Mouse (Mus musculus) heart, embryonic 11.5 days (tissue): ENCODE results near the gene Lime1. TPM values are rescaled to one million over a fixed set of nuclear protein-coding genes. Genes with fewer than 3 reads are reported as not detected.

Experiments used
- ATAC-seq: fragments of 200-750 bp; cut with Nextera tagmentation; replicated peaks from 2 replicates; pipeline ENCODE4 v1.8.0; 2017; ENCODE audit warnings: moderate library complexity; ENCODE audit not compliant: insufficient number of reproducible peaks, low FRiP score, low TSS enrichment
- H3K27ac ChIP-seq: fragments of 300-500 bp; sonication (generic); 2 replicates; pipeline ENCODE4 v1.5.1; 2014; ENCODE audit warnings: mild to moderate bottlenecking, low read depth, low read length
- H3K27me3 ChIP-seq: fragments of 300-500 bp; sonication (generic); 2 replicates; pipeline ENCODE4 v1.6.1; 2014; ENCODE audit warnings: mild to moderate bottlenecking, low read length, mixed read lengths; ENCODE audit not compliant: control insufficient read depth, insufficient read depth
- H3K36me3 ChIP-seq: fragments of 300-500 bp; sonication (generic); 2 replicates; pipeline ENCODE4 v1.6.1; 2014; ENCODE audit warnings: mild to moderate bottlenecking, low read length, moderate library complexity, mixed read lengths; ENCODE audit not compliant: control insufficient read depth, insufficient read depth
- H3K4me1 ChIP-seq: fragments of 300-500 bp; sonication (generic); 2 replicates; pipeline ENCODE4 v1.6.1; 2014; ENCODE audit warnings: low read length; ENCODE audit not compliant: control insufficient read depth, insufficient read depth
- H3K4me2 ChIP-seq: fragments of 300-500 bp; sonication (generic); 2 replicates; pipeline ENCODE4 v1.6.1; 2014; ENCODE audit warnings: mild to moderate bottlenecking, moderate library complexity
- H3K4me3 ChIP-seq: fragments of 300-500 bp; sonication (generic); 2 replicates; pipeline ENCODE4 v1.5.1; 2014; ENCODE audit warnings: low read depth, low read length
- H3K9ac ChIP-seq: fragments of 300-500 bp; sonication (generic); 2 replicates; pipeline ENCODE4 v1.6.1; 2014; ENCODE audit warnings: mild to moderate bottlenecking, low read depth, low read length, moderate library complexity
- H3K9me3 ChIP-seq: fragments of 300-500 bp; sonication (generic); replicated peaks from 2 replicates; pipeline ENCODE4 v1.6.1; 2016; ENCODE audit warnings: low read length; ENCODE audit not compliant: control insufficient read depth
- WGBS: fragments of 180-500 bp; shearing (Covaris S2); extraction: QIAGEN DNeasy Blood & Tissue Kit; methylation state at CpG from one replicate; pipeline ENCODE4 v1.1.7; 2014; ENCODE audit not compliant: insufficient replicate concordance; 5-methylcytosine and 5-hydroxymethylcytosine counted together
- polyA plus RNA-seq: library from polyadenylated mRNA; unstranded; fragments of >200 nt; fragmentation: Nextera tagmentation; extraction: Ambion mirVana; gene quantifications from 2 replicates; pipeline ENCODE4 v1.2.1, GENCODE M21; 2014

Lime1 gene
- polyA plus RNA-seq, 1 experiment from 2014 or later: 11.2 TPM

DNA sequence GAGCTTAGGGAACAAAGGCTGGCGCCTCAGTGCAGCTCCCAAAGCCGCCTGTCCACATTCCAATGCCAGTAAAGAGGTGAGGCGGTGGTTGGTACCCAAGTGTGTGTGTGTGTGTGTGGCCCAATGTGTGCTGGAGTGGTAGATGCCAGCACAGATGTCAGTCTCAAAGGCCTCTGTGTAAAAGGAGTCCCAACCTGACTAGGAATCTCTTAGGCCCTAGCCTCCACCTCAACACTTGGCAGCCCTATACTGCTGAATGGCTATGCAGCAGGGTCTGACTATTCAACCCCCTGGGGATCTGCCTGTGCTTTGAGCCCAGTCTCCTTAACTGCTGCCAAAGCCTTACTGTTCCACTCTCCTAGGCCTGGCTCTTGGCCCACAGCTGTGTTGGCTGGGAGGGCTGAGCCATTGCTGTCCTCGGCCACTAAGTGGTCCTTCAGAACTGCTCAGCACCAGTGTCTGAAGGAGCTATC, 5.1 kb downstream of the Lime1 start:
- Histone ChIP-seq H3K4me1 (no peaks in the 10 kb centered on the region), H3K9ac (no peak overlapping the region), H3K9me3 (no peaks in the 10 kb centered on the region), H3K4me3 (no peak overlapping the region), H3K4me2 (no peak overlapping the region), H3K36me3 (peaks cover 14% of the 10 kb centered on the region; the same call in 1 of the 2 replicates), H3K27ac (no peak overlapping the region), H3K27me3 (no peaks in the 10 kb centered on the region)
- ATAC-seq: no peak
- WGBS: 85% methylated on average over 4 of the region's 4 CpGs

DNA sequence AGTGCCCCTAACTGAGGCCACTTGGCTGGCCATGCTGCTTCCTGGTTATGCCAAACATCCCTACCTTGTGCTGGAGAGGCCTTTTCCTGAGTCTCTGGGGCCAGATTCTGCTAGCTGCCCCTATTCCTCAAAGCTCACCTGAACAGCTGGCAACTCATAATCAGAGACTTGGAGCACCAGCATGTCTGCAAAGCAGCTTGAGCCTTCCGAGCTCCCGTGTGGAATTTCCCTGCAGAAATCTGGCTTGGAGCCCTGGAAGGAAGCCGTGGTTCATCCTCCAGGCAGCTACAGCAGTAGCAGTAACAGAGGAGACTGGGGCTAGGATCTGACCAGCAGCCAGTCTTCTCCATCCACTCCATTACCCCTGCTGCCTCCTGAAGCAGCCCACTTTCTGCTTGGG, 6.0 kb downstream of the Lime1 start:
- H3K4me3 ChIP-seq: no peak overlapping the region
- H3K4me1 ChIP-seq: no peaks in the 10 kb centered on the region
- H3K36me3 ChIP-seq: 0 out of 2 replicates have a peak, but pooled peaks cover 10% of the 10 kb centered on the region
- H3K9me3 ChIP-seq: no peaks in the 10 kb centered on the region
- no peak for ATAC-seq
- 78% methylated on average over 3 of the region's 3 CpGs for WGBS
- no peaks in the 10 kb centered on the region for H3K27me3 ChIP-seq
- H3K4me2 ChIP-seq: no peak overlapping the region
- H3K27ac ChIP-seq: no peak overlapping the region
- H3K9ac ChIP-seq: no peak overlapping the region

DNA sequence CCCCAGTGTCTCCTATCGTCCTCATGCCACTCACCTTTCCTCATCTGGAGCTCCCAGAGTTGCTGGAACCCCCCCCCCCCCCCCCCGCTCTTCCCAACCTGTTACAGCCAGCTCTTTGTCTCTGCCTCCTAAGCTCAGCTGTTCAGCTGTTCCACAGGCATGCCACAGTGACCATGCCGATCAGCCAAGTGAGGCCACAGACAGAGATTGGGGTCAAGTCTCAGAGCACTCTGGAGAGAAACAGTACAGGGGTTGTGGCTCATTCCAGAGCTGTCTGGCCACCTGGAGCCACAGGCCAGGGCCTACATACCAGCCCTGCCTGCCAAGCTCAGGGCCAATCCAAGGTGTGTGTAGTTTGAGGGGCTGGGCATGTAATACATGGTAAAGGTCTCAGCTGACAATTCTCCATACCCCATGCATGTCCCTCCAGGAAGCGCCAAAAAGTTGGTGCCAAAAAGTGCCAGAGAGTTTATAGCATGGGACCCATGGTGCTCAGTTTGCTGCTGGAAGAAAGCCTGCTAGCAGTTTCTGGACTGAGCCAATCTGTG, 6.9 kb downstream of the Lime1 start:
- 0 out of 2 replicates have a peak, but pooled peaks cover 7% of the 10 kb centered on the region for H3K36me3 ChIP-seq
- no peaks in the 10 kb centered on the region for H3K4me1 ChIP-seq
- no peak overlapping the region for H3K9ac ChIP-seq
- ATAC-seq: no peak
- no peaks in the 10 kb centered on the region for H3K9me3 ChIP-seq
- H3K4me2 ChIP-seq: no peak overlapping the region
- H3K4me3 ChIP-seq: no peak overlapping the region
- H3K27me3 ChIP-seq: no peaks in the 10 kb centered on the region
- H3K27ac ChIP-seq: no peak overlapping the region
- 83% methylated on average over 4 of the region's 4 CpGs for WGBS

DNA sequence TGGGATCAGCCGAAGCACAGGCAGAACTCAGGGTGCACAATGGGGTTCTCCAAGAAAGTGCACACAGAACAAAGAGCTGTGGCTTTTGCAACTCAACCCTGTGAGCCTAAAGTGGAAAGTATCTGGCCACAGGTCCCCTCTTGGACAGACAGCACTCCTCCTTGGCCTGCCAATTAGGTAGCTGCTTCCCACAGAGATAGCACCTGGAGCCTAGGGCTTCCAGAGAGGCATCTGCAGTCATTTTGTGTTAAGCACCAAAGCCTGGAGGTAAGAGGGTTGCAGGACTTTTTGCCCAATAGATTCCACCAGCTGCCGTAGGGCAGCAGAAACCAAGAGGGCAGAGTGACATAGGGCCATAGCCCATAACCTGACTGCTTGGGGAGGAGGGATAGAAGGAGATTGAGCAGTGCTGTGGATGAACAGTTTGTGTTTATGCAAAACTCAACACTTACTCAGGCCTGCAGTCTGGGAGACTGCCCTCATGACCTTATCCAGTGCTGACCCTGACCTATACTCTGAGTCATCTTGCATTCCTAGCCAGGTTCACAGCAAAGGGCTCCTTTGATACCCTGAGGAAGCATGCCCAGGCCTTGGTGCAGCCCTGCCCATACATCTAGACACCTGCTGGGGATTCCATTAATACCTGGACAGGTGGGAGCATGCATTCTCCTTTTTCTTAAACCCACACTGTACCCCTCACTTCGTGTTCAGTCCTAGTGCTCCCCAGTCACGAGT, 10.4 kb downstream of the Lime1 start:
- WGBS: 74% methylated on average over 4 of the region's 4 CpGs
- H3K36me3 ChIP-seq: peaks cover 6% of the 10 kb centered on the region
- H3K4me2 ChIP-seq: no peak overlapping the region
- no peak overlapping the region for H3K27ac ChIP-seq
- no peaks in the 10 kb centered on the region for H3K4me1 ChIP-seq
- H3K9ac ChIP-seq: no peak overlapping the region
- H3K27me3 ChIP-seq: no peaks in the 10 kb centered on the region
- ATAC-seq: no peak; the same call in 1 of the 2 replicates
- H3K4me3 ChIP-seq: no peak overlapping the region
- no peaks in the 10 kb centered on the region for H3K9me3 ChIP-seq

DNA sequence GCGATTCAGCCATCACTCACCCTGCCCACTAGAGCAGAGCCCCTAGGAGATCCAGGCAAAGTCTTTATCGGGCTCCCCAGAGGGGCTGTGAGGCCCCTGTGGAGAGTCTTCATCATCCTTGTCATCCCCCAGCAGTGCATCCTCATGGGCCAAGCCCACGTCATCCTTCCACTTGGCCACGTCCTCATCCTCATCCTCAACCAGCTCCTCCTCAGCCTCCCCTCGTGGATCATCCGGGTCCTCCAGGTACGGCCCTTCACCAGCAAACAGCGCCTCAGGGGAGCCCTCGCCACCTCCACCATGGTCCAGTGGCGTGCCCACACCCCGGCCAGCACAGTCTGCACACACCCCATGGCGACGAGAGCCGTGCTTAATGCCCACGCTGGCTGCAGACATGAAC, 11.1 kb downstream of the Lime1 start:
- Histone ChIP-seq H3K4me2 (no peak overlapping the region), H3K4me1 (no peaks in the 10 kb centered on the region), H3K9ac (no peak overlapping the region), H3K36me3 (peaks cover 6% of the 10 kb centered on the region), H3K9me3 (no peaks in the 10 kb centered on the region), H3K27ac (no peak overlapping the region), H3K4me3 (no peak overlapping the region), H3K27me3 (no peaks in the 10 kb centered on the region)
- no peak for ATAC-seq
- 83% methylated on average over 15 of the region's 15 CpGs for WGBS

DNA sequence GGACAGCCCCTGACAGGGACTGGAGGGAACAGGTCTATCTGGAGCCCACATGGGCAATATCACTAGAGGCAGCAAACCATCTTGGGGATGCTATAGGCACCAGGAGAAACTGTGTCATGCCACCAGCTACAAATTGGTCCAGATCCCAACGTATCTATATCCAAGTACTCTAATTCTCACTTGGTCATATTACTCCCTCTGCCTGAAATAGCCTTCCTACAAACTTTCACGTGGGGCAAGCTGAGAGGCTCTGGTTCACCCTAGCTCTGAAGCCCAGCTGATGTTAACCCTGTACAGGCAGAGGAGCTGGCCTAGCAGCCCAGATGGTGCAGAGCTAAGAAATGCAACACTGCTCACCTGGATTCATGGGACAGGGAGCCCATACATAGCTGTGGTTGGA, 11.7 kb downstream of the Lime1 start:
- Histone ChIP-seq H3K4me2 (no peak overlapping the region), H3K27me3 (no peaks in the 10 kb centered on the region), H3K36me3 (peaks cover 6% of the 10 kb centered on the region), H3K27ac (no peak overlapping the region), H3K9me3 (no peaks in the 10 kb centered on the region), H3K4me1 (no peaks in the 10 kb centered on the region), H3K9ac (no peak overlapping the region), H3K4me3 (no peak overlapping the region)
- 69% methylated on average over 2 of the region's 2 CpGs for WGBS
- ATAC-seq: no peak

DNA sequence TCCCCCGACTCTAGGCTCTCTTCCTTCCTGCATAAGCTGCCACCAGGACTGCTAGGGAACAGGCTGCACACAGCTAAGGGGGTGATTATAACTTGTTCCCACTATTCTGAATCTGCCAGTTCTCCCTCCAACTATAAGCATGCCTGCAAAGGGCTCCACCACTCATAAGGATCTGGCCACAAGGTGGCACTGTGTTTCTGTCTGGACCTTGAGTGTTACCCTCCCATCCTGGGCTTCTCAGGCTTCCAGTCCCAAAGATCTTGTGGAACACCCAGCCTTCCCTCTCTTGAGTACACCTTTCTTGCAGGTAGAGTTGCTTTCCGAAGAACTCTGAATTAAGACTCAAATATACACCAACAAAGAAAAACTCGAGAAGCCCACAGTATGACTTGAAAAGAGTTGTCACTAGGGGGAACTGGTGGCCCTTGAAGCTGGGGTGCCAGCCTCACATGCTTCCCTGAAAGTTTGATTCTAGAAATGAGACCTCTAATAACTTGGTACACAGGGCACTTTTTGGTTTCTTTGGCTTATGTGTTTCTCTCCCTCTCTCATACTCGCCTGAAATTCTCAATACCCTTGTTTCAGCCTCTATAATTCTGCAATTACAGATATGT, 12.8 kb downstream of the Lime1 start:
- ATAC-seq: no peak
- H3K27ac ChIP-seq: no peak overlapping the region

DNA sequence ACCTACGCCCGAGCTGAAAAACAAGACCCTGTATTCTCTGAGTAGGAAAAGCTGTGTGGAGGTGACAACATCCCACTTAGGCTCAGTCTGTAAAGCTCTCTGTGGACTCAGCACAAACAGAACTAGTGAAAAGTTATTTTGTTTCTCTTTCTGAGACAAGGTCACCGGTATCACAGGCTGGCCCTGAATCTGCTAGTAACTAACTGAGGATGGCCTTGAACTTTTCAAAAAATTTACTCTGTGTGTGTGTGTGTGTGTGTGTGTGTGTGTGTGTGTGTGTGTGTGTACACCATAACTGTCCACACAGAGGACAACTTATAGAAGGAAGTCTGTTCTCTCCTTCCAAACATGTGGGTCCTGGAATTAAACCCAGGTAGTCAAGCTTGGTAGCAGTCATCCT, 14.2 kb downstream of the Lime1 start:
- Histone ChIP-seq H3K9ac (no peak overlapping the region), H3K27ac (no peak overlapping the region), H3K4me1 (no peaks in the 10 kb centered on the region), H3K4me2 (no peak overlapping the region), H3K36me3 (peaks cover 6% of the 10 kb centered on the region), H3K9me3 (no peaks in the 10 kb centered on the region), H3K27me3 (no peaks in the 10 kb centered on the region), H3K4me3 (no peak overlapping the region)
- ATAC-seq: no peak
- WGBS: 88% methylated on average over 3 of the region's 3 CpGs

More for the DNA sequence above, 12.8 kb downstream of the Lime1 start:
- Histone ChIP-seq H3K27me3 (no peaks in the 10 kb centered on the region), H3K9me3 (no peaks in the 10 kb centered on the region), H3K4me3 (no peak overlapping the region), H3K9ac (no peak overlapping the region), H3K36me3 (peaks cover 6% of the 10 kb centered on the region), H3K4me2 (no peak overlapping the region), H3K4me1 (no peaks in the 10 kb centered on the region)
- WGBS: 35% methylated on average over 4 of the region's 4 CpGs
